Mouse (Mus musculus): ENCODE data around the gene Glp1r. TPM values are rescaled to one million over a fixed set of nuclear protein-coding genes. Genes with fewer than 3 reads are reported as not detected.

The Glp1r gene
- polyA plus RNA-seq, 1 experiment, result 0.07 TPM

GRCm38 (mm10) chr17:30907577-30907976 lies 6.0 kb downstream of the Glp1r start:
- H3K4me3 ChIP-seq (ENCODE audit: control insufficient read depth, insufficient read depth, low read length), result no peak overlapping the region
- DNase-seq, result no peak
- peaks cover 23% of the 10 kb centered on the region for H3K4me1 ChIP-seq (replicated peaks; ENCODE audit: control insufficient read depth, insufficient read depth, low read length)
- WGBS, result 25% methylated on average over 4 of the region's 4 CpGs
- TF ChIP-seq POLR2A (IDR thresholded peaks at IDR 0.05; ENCODE audit: control insufficient read depth, extremely low read depth, insufficient read depth, low read length, poor library complexity) (no peak), CTCF (IDR thresholded peaks at IDR 0.05; ENCODE audit: borderline replicate concordance, control insufficient read depth, extremely low read depth, insufficient read depth, low read length, poor library complexity) (no peak)
- no peak overlapping the region for H3K27ac ChIP-seq (ENCODE audit: control insufficient read depth, insufficient read depth, low read length)
- no peaks in the 10 kb centered on the region for H3K36me3 ChIP-seq (ENCODE audit: control insufficient read depth, insufficient read depth, low read length)
- H3K27me3 ChIP-seq (ENCODE audit: control insufficient read depth, insufficient read depth, low read length), result no peaks in the 10 kb centered on the region

GRCm38 (mm10) chr17:30910866-30911731 lies 9.5 kb downstream of the Glp1r start:
- H3K36me3 ChIP-seq (ENCODE audit: control insufficient read depth, insufficient read depth, low read length), result no peaks in the 10 kb centered on the region
- no peaks in the 10 kb centered on the region for H3K27me3 ChIP-seq (ENCODE audit: control insufficient read depth, insufficient read depth, low read length)
- no peak overlapping the region for H3K4me3 ChIP-seq (ENCODE audit: control insufficient read depth, insufficient read depth, low read length)
- TF ChIP-seq CTCF (IDR thresholded peaks at IDR 0.05; ENCODE audit: borderline replicate concordance, control insufficient read depth, extremely low read depth, insufficient read depth, low read length, poor library complexity) (no peak), POLR2A (IDR thresholded peaks at IDR 0.05; ENCODE audit: control insufficient read depth, extremely low read depth, insufficient read depth, low read length, poor library complexity) (no peak)
- DNase-seq, result no peak
- H3K4me1 ChIP-seq (replicated peaks; ENCODE audit: control insufficient read depth, insufficient read depth, low read length), result peaks cover 5% of the 10 kb centered on the region
- 69% methylated on average over 27 of the region's 27 CpGs for WGBS
- H3K27ac ChIP-seq (ENCODE audit: control insufficient read depth, insufficient read depth, low read length), result no peak overlapping the region

GRCm38 (mm10) chr17:30911732-30912088 lies 10.1 kb downstream of the Glp1r start:
- TF ChIP-seq CTCF (IDR thresholded peaks at IDR 0.05; ENCODE audit: borderline replicate concordance, control insufficient read depth, extremely low read depth, insufficient read depth, low read length, poor library complexity), result no peak
- no peak for TF ChIP-seq POLR2A (IDR thresholded peaks at IDR 0.05; ENCODE audit: control insufficient read depth, extremely low read depth, insufficient read depth, low read length, poor library complexity)
- Histone ChIP-seq H3K4me3 (ENCODE audit: control insufficient read depth, insufficient read depth, low read length) (no peak overlapping the region), H3K27ac (ENCODE audit: control insufficient read depth, insufficient read depth, low read length) (no peak overlapping the region), H3K27me3 (ENCODE audit: control insufficient read depth, insufficient read depth, low read length) (no peaks in the 10 kb centered on the region), H3K36me3 (ENCODE audit: control insufficient read depth, insufficient read depth, low read length) (no peaks in the 10 kb centered on the region), H3K4me1 (replicated peaks; ENCODE audit: control insufficient read depth, insufficient read depth, low read length) (peaks cover 5% of the 10 kb centered on the region)
- no peak for DNase-seq
- WGBS, result 56% methylated on average over 8 of the region's 8 CpGs

DNA sequence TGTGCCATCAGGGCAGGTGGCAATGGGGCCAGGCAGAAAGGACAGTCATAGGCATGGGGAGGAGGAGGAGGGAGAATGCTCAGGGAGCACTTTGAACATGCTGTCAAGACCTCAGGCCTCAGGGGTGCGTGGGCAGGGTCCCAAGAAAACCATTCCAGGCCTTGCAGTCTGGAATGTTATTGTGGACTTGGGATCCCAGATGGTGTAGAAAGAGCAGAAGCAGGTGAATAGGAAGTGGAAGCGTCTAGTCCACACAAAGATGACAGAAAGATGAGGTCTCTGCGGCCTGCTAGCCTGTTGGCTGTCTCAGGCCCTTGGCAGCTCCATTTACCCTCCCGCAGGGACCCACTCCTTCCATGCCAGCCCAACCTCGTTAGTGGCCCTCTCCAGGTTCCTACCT lies 10.9 kb downstream of the Glp1r start:
- H3K4me3 ChIP-seq (ENCODE audit: control insufficient read depth, insufficient read depth, low read length), result no peak overlapping the region
- no peak for DNase-seq
- H3K36me3 ChIP-seq (ENCODE audit: control insufficient read depth, insufficient read depth, low read length), result no peaks in the 10 kb centered on the region
- no peak overlapping the region for H3K27ac ChIP-seq (ENCODE audit: control insufficient read depth, insufficient read depth, low read length)
- WGBS, result 83% methylated on average over 5 of the region's 5 CpGs
- H3K4me1 ChIP-seq (replicated peaks; ENCODE audit: control insufficient read depth, insufficient read depth, low read length), result peaks cover 2% of the 10 kb centered on the region
- no peaks in the 10 kb centered on the region for H3K27me3 ChIP-seq (ENCODE audit: control insufficient read depth, insufficient read depth, low read length)
- TF ChIP-seq CTCF (IDR thresholded peaks at IDR 0.05; ENCODE audit: borderline replicate concordance, control insufficient read depth, extremely low read depth, insufficient read depth, low read length, poor library complexity) (no peak), POLR2A (IDR thresholded peaks at IDR 0.05; ENCODE audit: control insufficient read depth, extremely low read depth, insufficient read depth, low read length, poor library complexity) (no peak)

DNA sequence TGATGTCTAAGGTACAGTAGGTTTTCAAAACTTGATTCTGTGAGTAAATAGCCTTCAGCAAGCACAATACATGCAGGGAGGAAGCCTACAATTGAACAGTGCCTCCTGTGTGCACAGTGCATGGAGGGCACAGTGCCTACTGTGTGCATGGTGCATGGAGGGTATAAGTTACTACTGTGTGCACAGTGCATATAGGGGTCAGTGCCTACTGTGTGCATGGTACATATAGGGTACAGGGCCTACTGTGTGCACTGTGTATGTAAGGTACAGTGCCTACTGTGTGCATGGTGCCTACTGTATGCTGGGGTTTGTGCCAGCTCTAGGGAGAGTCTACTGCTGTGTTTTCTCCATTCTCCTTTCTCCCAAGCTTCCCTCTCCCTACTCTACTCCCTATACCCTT lies 12.6 kb downstream of the Glp1r start:
- Histone ChIP-seq H3K27ac (ENCODE audit: control insufficient read depth, insufficient read depth, low read length) (no peak overlapping the region), H3K4me3 (ENCODE audit: control insufficient read depth, insufficient read depth, low read length) (no peak overlapping the region), H3K36me3 (ENCODE audit: control insufficient read depth, insufficient read depth, low read length) (no peaks in the 10 kb centered on the region), H3K27me3 (ENCODE audit: control insufficient read depth, insufficient read depth, low read length) (no peaks in the 10 kb centered on the region), H3K4me1 (replicated peaks; ENCODE audit: control insufficient read depth, insufficient read depth, low read length) (no peaks in the 10 kb centered on the region)
- TF ChIP-seq POLR2A (IDR thresholded peaks at IDR 0.05; ENCODE audit: control insufficient read depth, extremely low read depth, insufficient read depth, low read length, poor library complexity) (no peak), CTCF (IDR thresholded peaks at IDR 0.05; ENCODE audit: borderline replicate concordance, control insufficient read depth, extremely low read depth, insufficient read depth, low read length, poor library complexity) (no peak)
- no peak for DNase-seq

DNA sequence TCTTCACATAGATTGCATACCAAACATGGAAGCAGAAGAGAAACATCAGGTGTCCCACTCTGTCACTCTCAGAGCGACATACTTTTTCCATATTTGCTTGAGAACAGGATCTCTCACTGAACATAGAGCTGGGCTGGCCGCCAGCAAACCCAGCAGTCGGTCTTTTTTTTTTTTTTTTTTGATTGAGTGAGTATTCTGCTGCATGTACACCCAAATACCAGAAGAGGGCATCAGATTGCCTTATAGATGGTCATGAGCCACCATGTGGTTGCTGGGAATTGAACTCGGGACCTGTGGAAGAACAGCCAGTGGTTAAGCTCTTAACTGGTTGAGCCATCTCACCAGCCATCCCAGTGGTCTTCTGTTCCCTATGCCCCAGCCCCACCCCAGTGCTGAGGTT lies 21.9 kb downstream of the Glp1r start:
- no peak for TF ChIP-seq CTCF (IDR thresholded peaks at IDR 0.05; ENCODE audit: borderline replicate concordance, control insufficient read depth, extremely low read depth, insufficient read depth, low read length, poor library complexity)
- no peak for TF ChIP-seq POLR2A (IDR thresholded peaks at IDR 0.05; ENCODE audit: control insufficient read depth, extremely low read depth, insufficient read depth, low read length, poor library complexity)
- no peaks in the 10 kb centered on the region for H3K27me3 ChIP-seq (ENCODE audit: control insufficient read depth, insufficient read depth, low read length)
- no peaks in the 10 kb centered on the region for H3K36me3 ChIP-seq (ENCODE audit: control insufficient read depth, insufficient read depth, low read length)
- WGBS, result 45% methylated on average over 4 of the region's 4 CpGs
- no peak overlapping the region for H3K4me3 ChIP-seq (ENCODE audit: control insufficient read depth, insufficient read depth, low read length)
- H3K27ac ChIP-seq (ENCODE audit: control insufficient read depth, insufficient read depth, low read length), result no peak overlapping the region
- no peak for DNase-seq
- H3K4me1 ChIP-seq (replicated peaks; ENCODE audit: control insufficient read depth, insufficient read depth, low read length), result no peaks in the 10 kb centered on the region
